In the genomic region with DNA sequence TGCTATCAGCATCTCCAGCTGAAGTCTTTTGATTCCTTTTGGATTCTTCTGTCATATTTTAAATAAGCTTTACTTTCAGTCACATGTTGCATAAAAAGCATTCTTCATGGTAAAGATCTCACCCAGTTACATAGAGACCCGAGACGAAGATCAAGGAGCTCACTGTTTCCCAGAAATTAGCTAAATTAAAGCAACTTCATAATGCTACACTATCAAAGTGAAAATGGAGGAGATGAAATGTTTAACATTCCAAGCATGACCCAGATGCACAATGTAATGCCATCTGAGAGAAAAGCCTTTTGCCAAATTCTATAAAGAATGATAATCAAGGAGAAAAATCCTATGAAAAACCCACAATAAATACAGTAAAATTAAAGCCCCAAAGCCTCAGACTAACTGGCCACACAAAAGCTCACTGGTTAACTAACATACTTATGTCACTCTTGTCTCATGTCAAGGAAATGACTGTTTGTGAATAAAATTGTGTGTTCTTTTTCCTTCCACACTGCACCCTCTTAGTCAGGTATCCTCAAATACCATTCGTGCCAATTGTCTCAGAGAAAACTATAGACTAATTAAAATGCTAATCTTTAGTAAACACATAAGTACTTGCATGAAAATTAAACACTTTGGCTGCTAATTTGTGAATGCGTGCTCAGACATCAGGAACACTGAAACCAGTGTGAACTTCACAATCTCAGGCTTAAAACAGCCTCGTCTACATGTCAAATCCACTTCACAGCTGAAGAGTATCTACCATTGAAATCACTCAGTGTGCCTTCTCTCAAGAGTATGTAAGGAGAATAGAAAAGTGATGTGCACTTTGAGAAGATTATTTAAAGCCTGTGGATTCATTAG, we compare ENCODE assay signal across 9 mouse cellular contexts.
"Had no signal": no experiment of that assay in that cellular context is flagged by ENCODE, and none has a peak within 500 bp of the region (broad histone marks: within the 10 kb centered on the region; RNA-seq: fewer than 3 reads in every experiment).

No protein-coding gene starts in this region.

- H3K27me3 ChIP-seq: limb, embryonic 13.5 days had no signal

- H3K4me3 ChIP-seq: limb, embryonic 13.5 days had no signal

- H3K36me3 ChIP-seq: limb, embryonic 13.5 days had no signal

- H3K27ac ChIP-seq: limb, embryonic 13.5 days; liver, embryonic 14.5 days had no signal

- H3K9me3 ChIP-seq: limb, embryonic 13.5 days had no signal

- H3K9ac ChIP-seq: limb, embryonic 13.5 days; liver, embryonic 14.5 days had no signal

- DNase-seq: kidney, adult 18-20 months; kidney, postnatal 10 days; kidney, postnatal 4 days; left cerebral cortex, postnatal 4 days; lung, adult 18-20 months; right cerebral cortex, postnatal 14 days; thymus, postnatal 36 days had no signal

- H3K4me1 ChIP-seq: limb, embryonic 13.5 days had no signal

- H3K4me2 ChIP-seq: limb, embryonic 13.5 days had no signal
